In genomic region chr4:109983281-109984001, GRCm38 (mm10) we compare ENCODE assay signal across 8 mouse cellular contexts. TPM values are rescaled to one million over a fixed set of nuclear protein-coding genes. Genes with fewer than 3 reads are reported as not detected.
DNase-seq lines count a peak whose midpoint lies in the region; ATAC-seq lines count a peak whose summit lies in the region.

No protein-coding gene starts in this region.

- peaks cover 44% of the 10 kb centered on the region for H3K4me1 ChIP-seq in heart, embryonic 10.5 days
- 0 out of 2 replicates have a peak, but pooled peaks cover 3% of the 10 kb centered on the region for H3K4me1 ChIP-seq in forebrain, embryonic 14.5 days (ENCODE audit: control insufficient read depth, insufficient read depth, low read length)
- peaks cover 28% of the 10 kb centered on the region for H3K4me1 ChIP-seq in liver, embryonic 12.5 days

- H3K36me3 ChIP-seq in heart, embryonic 10.5 days, result no peaks in the 10 kb centered on the region
- H3K36me3 ChIP-seq in forebrain, embryonic 14.5 days (ENCODE audit: control insufficient read depth, insufficient read depth, low read length), result peaks cover 8% of the 10 kb centered on the region; the same call in 1 of the 2 replicates
- no peaks in the 10 kb centered on the region for H3K36me3 ChIP-seq in liver, embryonic 12.5 days

- no peaks in the 10 kb centered on the region for H3K9me3 ChIP-seq in heart, embryonic 10.5 days
- H3K9me3 ChIP-seq in forebrain, embryonic 14.5 days (replicated peaks; ENCODE audit: control insufficient read depth, low read length), result no peaks in the 10 kb centered on the region
- no peaks in the 10 kb centered on the region for H3K9me3 ChIP-seq in liver, embryonic 12.5 days (replicated peaks)

- no peak for DNase-seq in heart, embryonic 10.5 days (ENCODE audit: low spot score)
- DNase-seq in heart, adult 8-10 months (ENCODE audit: low spot score), result no peak
- DNase-seq in forebrain, embryonic 14.5 days (ENCODE audit: low spot score), result peak; percentile 60
- no peak for DNase-seq in adrenal gland, postnatal 36 days

- peaks cover 100% of the 10 kb centered on the region for H3K27me3 ChIP-seq in heart, embryonic 10.5 days (ENCODE audit: insufficient read depth, poor library complexity, severe bottlenecking)
- H3K27me3 ChIP-seq in forebrain, embryonic 14.5 days (replicated peaks; ENCODE audit: control insufficient read depth, insufficient read depth, low read length), result peaks cover 56% of the 10 kb centered on the region
- peaks cover 100% of the 10 kb centered on the region for H3K27me3 ChIP-seq in liver, embryonic 12.5 days (replicated peaks)

- peak overlapping the region; percentile 90 for H3K9ac ChIP-seq in forebrain, embryonic 14.5 days (ENCODE audit: low read length)
- no peak overlapping the region for H3K9ac ChIP-seq in liver, embryonic 12.5 days

- H3K4me2 ChIP-seq in forebrain, embryonic 14.5 days (ENCODE audit: low read length), result peak overlapping the region; percentile 81
- peak overlapping the region; percentile 35; the same call in 1 of the 2 replicates for H3K4me2 ChIP-seq in liver, embryonic 12.5 days

- H3K4me3 ChIP-seq in heart, embryonic 10.5 days, result peak overlapping the region; percentile 46
- H3K4me3 ChIP-seq in forebrain, embryonic 14.5 days (ENCODE audit: low read depth, low read length), result peak overlapping the region; percentile 60
- no peak overlapping the region for H3K4me3 ChIP-seq in liver, embryonic 12.5 days

- peak; percentile 51 for ATAC-seq in CD4-positive, CD25-positive, alpha-beta regulatory T cell, adult 4 months
- ATAC-seq in forebrain, embryonic 14.5 days, result peak; percentile 10; the same call in 1 of the 2 replicates
- no peak for ATAC-seq in liver, embryonic 12.5 days
- no peak for ATAC-seq in monocyte, adult 5-6 weeks (replicated peaks; ENCODE audit: insufficient number of reproducible peaks, low FRiP score, low TSS enrichment, poor library complexity, severe bottlenecking)
- ATAC-seq in activated CD4-positive, CD25-positive, alpha-beta regulatory T cell, adult 4 months, result no peak

- H3K27ac ChIP-seq in heart, embryonic 10.5 days, result no peak overlapping the region
- peak overlapping the region; percentile 92 for H3K27ac ChIP-seq in forebrain, embryonic 14.5 days (ENCODE audit: low read depth, low read length)
- H3K27ac ChIP-seq in liver, embryonic 12.5 days, result no peak overlapping the region

- WGBS in heart, embryonic 10.5 days, result under 1% methylated on average over 49 of the region's 49 CpGs
- 1% methylated on average over 49 of the region's 49 CpGs for WGBS in forebrain, embryonic 14.5 days
- WGBS in liver, embryonic 12.5 days (ENCODE audit: insufficient replicate concordance), result 2% methylated on average over 49 of the region's 49 CpGs

RNA-seq across cellular contexts. Expression of gene Dmrta2, which starts 5.6 kb away (rescaled TPM):
- polyA plus RNA-seq in heart, embryonic 10.5 days (2016; fragmentation: Nextera tagmentation; extraction: Ambion mirVana), result 0.11 and 0.15 TPM in 2 replicates
- total RNA-seq in heart, adult 8-10 months (2022), result under 1 TPM in 1 of 4 experiments, not detected in 3; 0.09 TPM
- not detected for polyA plus RNA-seq in CD4-positive, CD25-positive, alpha-beta regulatory T cell, adult 4 months (2017; shearing (Covaris generic))
- 4.1 and 5.9 TPM in 2 replicates for polyA plus RNA-seq in forebrain, embryonic 14.5 days (2014; fragmentation: Nextera tagmentation; extraction: Ambion mirVana)
- polyA plus RNA-seq in liver, embryonic 12.5 days (2016; fragmentation: Nextera tagmentation; extraction: Ambion mirVana), result 0.05 TPM in 2 replicates
- 0.19 to 0.21 TPM in 2 of 3 replicates, not detected in the other for total RNA-seq in monocyte, adult 5-6 weeks (2017)
- not detected for polyA plus RNA-seq in activated CD4-positive, CD25-positive, alpha-beta regulatory T cell, adult 4 months (2017; shearing (Covaris generic))
- total RNA-seq in adrenal gland, postnatal 36 days (2021), result under 1 TPM in 1 of 2 experiments, not detected in 1; 0.13 TPM

Comparison
In these comparisons a context has a peak if more than half of its experiments do, and no peak if none do; other contexts are left out.
1. ATAC-seq: peak in CD4-positive, CD25-positive, alpha-beta regulatory T cell, adult 4 months (single experiment) and forebrain, embryonic 14.5 days (single experiment); none in liver, embryonic 12.5 days (single experiment), monocyte, adult 5-6 weeks (single experiment) and activated CD4-positive, CD25-positive, alpha-beta regulatory T cell, adult 4 months (single experiment).